In genomic region chr3:126979635-126980034, GRCm38 (mm10) we compare ENCODE assay signal across 25 mouse cellular contexts.
DNase-seq lines count a peak whose midpoint lies in the region; ATAC-seq lines count a peak whose summit lies in the region.
"Had no signal": no experiment of that assay in that cellular context is flagged by ENCODE, and none has a peak within 500 bp of the region (broad histone marks: within the 10 kb centered on the region; RNA-seq: fewer than 3 reads in every experiment).

No protein-coding gene starts in this region.

- ATAC-seq in hindbrain, embryonic 11.5 days (ENCODE audit: low FRiP score) = 0 out of 2 replicates have a peak, but pooled peaks have one; percentile 52
- no peak for ATAC-seq in hindbrain, embryonic 16.5 days
- ATAC-seq in midbrain, embryonic 12.5 days (ENCODE audit: low FRiP score, low read depth) = peak; percentile 42; the same call in 1 of the 2 replicates
- ATAC-seq in forebrain, embryonic 16.5 days = peak; percentile 29; the same call in 1 of the 2 replicates
- ATAC-seq: activated CD4-positive, CD25-positive, alpha-beta regulatory T cell, adult 4 months had no signal

- no peak overlapping the region for H3K27ac ChIP-seq in hindbrain, embryonic 11.5 days (ENCODE audit: low read depth, low read length)
- H3K27ac ChIP-seq in hindbrain, embryonic 16.5 days (ENCODE audit: low read depth, low read length) = no peak overlapping the region
- H3K27ac ChIP-seq in midbrain, embryonic 12.5 days (replicated peaks) = no peak overlapping the region
- H3K27ac ChIP-seq in midbrain, embryonic 10.5 days (replicated peaks) = no peak overlapping the region
- no peak overlapping the region for H3K27ac ChIP-seq in forebrain, embryonic 16.5 days (ENCODE audit: low read length)
- H3K27ac ChIP-seq: embryonic facial prominence, embryonic 15.5 days; heart, adult 2 months; limb, embryonic 10.5 days; liver, embryonic 15.5 days; lung, embryonic 15.5 days; neural tube, embryonic 13.5 days had no signal

- no peak overlapping the region for H3K9ac ChIP-seq in hindbrain, embryonic 11.5 days (ENCODE audit: low read depth, low read length)
- H3K9ac ChIP-seq in hindbrain, embryonic 16.5 days (ENCODE audit: low read depth, low read length) = no peak overlapping the region
- no peak overlapping the region for H3K9ac ChIP-seq in midbrain, embryonic 12.5 days (replicated peaks)
- H3K9ac ChIP-seq in forebrain, embryonic 16.5 days (replicated peaks; ENCODE audit: low read depth, low read length) = no peak overlapping the region
- H3K9ac ChIP-seq: embryonic facial prominence, embryonic 15.5 days; liver, embryonic 15.5 days; lung, embryonic 15.5 days; neural tube, embryonic 13.5 days had no signal

- DNase-seq in hindbrain, embryonic 11.5 days (ENCODE audit: low spot score) = no peak
- no peak for DNase-seq in midbrain, embryonic 10.5 days (ENCODE audit: low spot score)
- peak; percentile 16 for DNase-seq in telencephalon, adult 2 months (ENCODE audit: low read depth, low spot score)
- DNase-seq in cerebellum, adult 9-10 months = no peak
- DNase-seq: adrenal gland, adult 8-10 months; cerebellum, adult 18-20 months; embryo, embryonic 11 days; gastrocnemius, postnatal 25 days; heart, adult 2 months; kidney, adult 11 months; kidney, postnatal 4 days; layer of hippocampus, adult 9-11 months; liver; lung, postnatal 36 days; thymus, postnatal 25 days had no signal

- no peaks in the 10 kb centered on the region for H3K27me3 ChIP-seq in hindbrain, embryonic 11.5 days (ENCODE audit: control insufficient read depth, insufficient read depth, low read length)
- no peaks in the 10 kb centered on the region for H3K27me3 ChIP-seq in hindbrain, embryonic 16.5 days (replicated peaks; ENCODE audit: control insufficient read depth, insufficient read depth, low read length)
- no peaks in the 10 kb centered on the region for H3K27me3 ChIP-seq in midbrain, embryonic 12.5 days
- no peaks in the 10 kb centered on the region for H3K27me3 ChIP-seq in midbrain, embryonic 10.5 days (ENCODE audit: low read depth, poor library complexity, severe bottlenecking)
- H3K27me3 ChIP-seq in forebrain, embryonic 16.5 days (replicated peaks; ENCODE audit: control insufficient read depth, insufficient read depth, low read length) = no peaks in the 10 kb centered on the region
- H3K27me3 ChIP-seq: embryonic facial prominence, embryonic 15.5 days; liver, embryonic 15.5 days; lung, embryonic 15.5 days; megakaryocyte, embryonic 14.5 days; neural tube, embryonic 13.5 days had no signal

- H3K4me2 ChIP-seq in hindbrain, embryonic 11.5 days (replicated peaks; ENCODE audit: low read depth, low read length) = no peak overlapping the region
- no peak overlapping the region for H3K4me2 ChIP-seq in hindbrain, embryonic 16.5 days (ENCODE audit: low read length)
- H3K4me2 ChIP-seq in midbrain, embryonic 12.5 days (replicated peaks) = no peak overlapping the region
- H3K4me2 ChIP-seq in forebrain, embryonic 16.5 days (ENCODE audit: low read length) = no peak overlapping the region
- H3K4me2 ChIP-seq: embryonic facial prominence, embryonic 15.5 days; liver, embryonic 15.5 days; lung, embryonic 15.5 days; neural tube, embryonic 13.5 days had no signal

- H3K4me1 ChIP-seq in hindbrain, embryonic 11.5 days (replicated peaks; ENCODE audit: control insufficient read depth, insufficient read depth, low read length) = no peaks in the 10 kb centered on the region
- no peaks in the 10 kb centered on the region for H3K4me1 ChIP-seq in hindbrain, embryonic 16.5 days (ENCODE audit: control insufficient read depth, insufficient read depth, low read depth, low read length)
- no peaks in the 10 kb centered on the region for H3K4me1 ChIP-seq in midbrain, embryonic 12.5 days
- peaks cover 12% of the 10 kb centered on the region for H3K4me1 ChIP-seq in midbrain, embryonic 10.5 days
- no peaks in the 10 kb centered on the region for H3K4me1 ChIP-seq in forebrain, embryonic 16.5 days (replicated peaks; ENCODE audit: control insufficient read depth, insufficient read depth, low read length)
- H3K4me1 ChIP-seq: embryonic facial prominence, embryonic 15.5 days; limb, embryonic 10.5 days; liver, embryonic 15.5 days; lung, embryonic 15.5 days; megakaryocyte, embryonic 14.5 days had no signal

- no peaks in the 10 kb centered on the region for H3K36me3 ChIP-seq in hindbrain, embryonic 11.5 days (ENCODE audit: control insufficient read depth, insufficient read depth, low read length)
- H3K36me3 ChIP-seq in hindbrain, embryonic 16.5 days (ENCODE audit: control insufficient read depth, insufficient read depth, low read length) = peaks cover 11% of the 10 kb centered on the region
- H3K36me3 ChIP-seq in midbrain, embryonic 12.5 days = peaks cover 26% of the 10 kb centered on the region
- peaks cover 18% of the 10 kb centered on the region for H3K36me3 ChIP-seq in midbrain, embryonic 10.5 days
- no peaks in the 10 kb centered on the region; the same call in 1 of the 2 replicates for H3K36me3 ChIP-seq in forebrain, embryonic 16.5 days (ENCODE audit: control insufficient read depth, insufficient read depth)
- H3K36me3 ChIP-seq: embryonic facial prominence, embryonic 15.5 days; limb, embryonic 10.5 days; liver, embryonic 15.5 days; lung, embryonic 15.5 days had no signal

- 81% methylated on average over 3 of the region's 3 CpGs for WGBS in hindbrain, embryonic 11.5 days
- WGBS in hindbrain, embryonic 16.5 days = 73% methylated on average over 3 of the region's 3 CpGs
- 81% methylated on average over 3 of the region's 3 CpGs for WGBS in midbrain, embryonic 12.5 days
- 75% methylated on average over 3 of the region's 3 CpGs for WGBS in midbrain, embryonic 10.5 days
- WGBS in forebrain, embryonic 16.5 days = 67% methylated on average over 3 of the region's 3 CpGs

- no peak overlapping the region for H3K4me3 ChIP-seq in hindbrain, embryonic 11.5 days (ENCODE audit: low read depth, low read length)
- H3K4me3 ChIP-seq in hindbrain, embryonic 16.5 days (ENCODE audit: low read length) = no peak overlapping the region
- H3K4me3 ChIP-seq in midbrain, embryonic 12.5 days = no peak overlapping the region
- H3K4me3 ChIP-seq in midbrain, embryonic 10.5 days = no peak overlapping the region
- H3K4me3 ChIP-seq in forebrain, embryonic 16.5 days (replicated peaks; ENCODE audit: low read length) = no peak overlapping the region
- H3K4me3 ChIP-seq: embryonic facial prominence, embryonic 15.5 days; heart, adult 2 months; limb, embryonic 10.5 days; liver, embryonic 15.5 days; lung, embryonic 15.5 days; megakaryocyte, embryonic 14.5 days; neural tube, embryonic 13.5 days had no signal

- H3K9me3 ChIP-seq in hindbrain, embryonic 11.5 days (ENCODE audit: control insufficient read depth, low read length) = no peaks in the 10 kb centered on the region
- no peaks in the 10 kb centered on the region for H3K9me3 ChIP-seq in hindbrain, embryonic 16.5 days (ENCODE audit: control insufficient read depth, low read length)
- H3K9me3 ChIP-seq in midbrain, embryonic 12.5 days = no peaks in the 10 kb centered on the region
- no peaks in the 10 kb centered on the region for H3K9me3 ChIP-seq in midbrain, embryonic 10.5 days (replicated peaks)
- no peaks in the 10 kb centered on the region for H3K9me3 ChIP-seq in forebrain, embryonic 16.5 days (ENCODE audit: control insufficient read depth, low read length)
- H3K9me3 ChIP-seq: embryonic facial prominence, embryonic 15.5 days; limb, embryonic 10.5 days; liver, embryonic 15.5 days; lung, embryonic 15.5 days; neural tube, embryonic 13.5 days had no signal
